In the genomic region with DNA sequence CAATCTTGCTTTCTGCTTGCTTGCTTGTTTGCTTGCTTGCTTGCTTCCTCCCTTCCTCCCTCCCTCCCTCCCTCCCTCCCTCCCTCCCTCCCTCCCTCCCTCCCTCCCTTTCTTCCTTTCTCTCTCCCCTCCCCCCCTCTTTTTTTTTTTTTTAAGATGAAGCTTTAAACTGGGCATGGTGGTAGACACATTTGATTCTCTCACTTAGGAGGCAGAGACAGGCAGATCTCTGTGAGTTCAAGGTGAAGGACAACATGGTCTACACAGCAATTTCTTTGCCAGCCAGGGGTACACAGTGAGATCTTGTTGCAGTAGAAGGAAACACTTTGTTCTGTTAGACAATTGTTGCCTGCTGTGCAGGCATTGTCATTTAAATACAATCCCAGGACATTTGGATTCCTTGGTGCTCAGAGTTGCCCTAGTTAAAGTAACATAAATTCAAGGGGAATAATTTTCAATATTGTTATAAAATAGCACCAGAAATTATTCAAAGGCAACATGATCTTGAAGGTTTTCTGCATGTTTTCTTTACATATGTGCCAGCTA, we compare ENCODE assay signal across 14 mouse cellular contexts.
"Had no signal": no experiment of that assay in that cellular context is flagged by ENCODE, and none has a peak within 500 bp of the region (broad histone marks: within the 10 kb centered on the region; RNA-seq: fewer than 3 reads in every experiment).

No protein-coding gene starts in this region.

- H3K27me3 ChIP-seq: kidney, embryonic 15.5 days; limb, embryonic 12.5 days; liver, embryonic 13.5 days; lung, embryonic 15.5 days; neural tube, embryonic 15.5 days; stomach, embryonic 15.5 days had no signal

- ATAC-seq: liver, postnatal 0 days had no signal

- H3K27ac ChIP-seq: limb, embryonic 12.5 days; liver, embryonic 13.5 days; lung, embryonic 15.5 days; neural tube, embryonic 15.5 days; stomach, embryonic 15.5 days had no signal

- H3K4me3 ChIP-seq: kidney, embryonic 15.5 days; limb, embryonic 12.5 days; liver, embryonic 13.5 days; lung, embryonic 15.5 days; myocyte; neural tube, embryonic 15.5 days; stomach, embryonic 15.5 days had no signal

- H3K9me3 ChIP-seq: kidney, embryonic 15.5 days; limb, embryonic 12.5 days; liver, embryonic 13.5 days; lung, embryonic 15.5 days; neural tube, embryonic 15.5 days; stomach, embryonic 15.5 days had no signal

- H3K4me2 ChIP-seq: kidney, embryonic 15.5 days; limb, embryonic 12.5 days; liver, embryonic 13.5 days; lung, embryonic 15.5 days; neural tube, embryonic 15.5 days; stomach, embryonic 15.5 days had no signal

- H3K4me1 ChIP-seq: liver, embryonic 13.5 days had no signal

- DNase-seq: kidney, postnatal 36 days; liver; liver, embryonic 13.5 days; liver, postnatal 0 days; midbrain, embryonic 14.5 days; right cerebral cortex, adult 18-20 months; thymus, adult 2 months; thymus, postnatal 25 days had no signal

- H3K9ac ChIP-seq: kidney, embryonic 15.5 days; limb, embryonic 12.5 days; liver, embryonic 13.5 days; liver, postnatal 0 days; lung, embryonic 15.5 days; neural tube, embryonic 15.5 days; stomach, embryonic 15.5 days had no signal

- H3K36me3 ChIP-seq: kidney, embryonic 15.5 days; limb, embryonic 12.5 days; liver, embryonic 13.5 days; lung, embryonic 15.5 days; neural tube, embryonic 15.5 days; stomach, embryonic 15.5 days had no signal
